Mouse (Mus musculus) MEL (cell line): ENCODE data around the gene Gm44805. TPM values are rescaled to one million over a fixed set of nuclear protein-coding genes. Genes with fewer than 3 reads are reported as not detected.
A peak's percentile ranks its signal among the peaks of the same experiment; 100 is the strongest.

Experiments
- DNase-seq: peaks from one replicate; pipeline ENCODE4 v3.0.0; 2011; ENCODE audit warnings: low read depth, low spot score
- H3K27ac ChIP-seq: 2 replicates; pipeline ENCODE4 v1.5.1; 2012; ENCODE audit warnings: low read depth, mild to moderate bottlenecking, control low read depth, low read length, moderate library complexity; ENCODE audit not compliant: control insufficient read depth
- H3K27me3 ChIP-seq, 2 experiments: fragments of 150-350 bp in 1 of 2; sonication (generic) in 1 of 2; 2 replicates each; pipeline ENCODE4 v1.6.1; 2012; ENCODE audit warnings: low read length in 2 of 2, mild to moderate bottlenecking in 2 of 2, improper control_type of control experiment in 1 of 2, moderate library complexity in 1 of 2; ENCODE audit not compliant: insufficient read depth in 2 of 2, control insufficient read depth in 1 of 2
- H3K36me3 ChIP-seq, 2 experiments: 2 replicates each; pipeline ENCODE4 v1.6.1; 2012 to 2014; ENCODE audit warnings: low read length in 2 of 2, improper control_type of control experiment in 1 of 2, inconsistent platforms in 1 of 2, mild to moderate bottlenecking in 1 of 2; ENCODE audit not compliant: insufficient read depth in 2 of 2, control insufficient read depth in 1 of 2
- H3K4me1 ChIP-seq, 2 experiments: fragments of 150-350 bp in 1 of 2; sonication (generic) in 1 of 2; 2 replicates each; pipeline ENCODE4 v1.6.1; 2012; ENCODE audit warnings: low read length in 2 of 2, improper control_type of control experiment in 1 of 2, mild to moderate bottlenecking in 1 of 2; ENCODE audit not compliant: insufficient read depth in 2 of 2, control insufficient read depth in 1 of 2
- H3K4me3 ChIP-seq, 2 experiments: fragments of 150-350 bp in 1 of 2; sonication (generic) in 1 of 2; 2 replicates each; pipeline ENCODE4 v1.5.1; 2012; ENCODE audit warnings: low read depth in 2 of 2, low read length in 2 of 2, mild to moderate bottlenecking in 2 of 2, moderate library complexity in 2 of 2, control low read depth in 1 of 2, improper control_type of control experiment in 1 of 2; ENCODE audit not compliant: control insufficient read depth in 1 of 2, insufficient read depth in 1 of 2
- H3K79me2 ChIP-seq: 2 replicates; pipeline ENCODE4 v1.6.1; 2012; ENCODE audit warnings: mild to moderate bottlenecking, low read length, moderate library complexity; ENCODE audit not compliant: control insufficient read depth, poor library complexity, insufficient read depth
- H3K9ac ChIP-seq: 2 replicates; pipeline ENCODE4 v1.6.1; 2012; ENCODE audit warnings: low read depth, mild to moderate bottlenecking, control low read depth, low read length, moderate library complexity; ENCODE audit not compliant: control insufficient read depth, poor library complexity, severe bottlenecking
- H3K9me3 ChIP-seq: fragments of 150-350 bp; sonication (generic); replicated peaks from 2 replicates; pipeline ENCODE4 v1.6.1; 2012; ENCODE audit warnings: mild to moderate bottlenecking, low read length, improper control_type of control experiment, moderate library complexity; ENCODE audit not compliant: insufficient read depth
- BHLHE40 ChIP-seq: IDR thresholded peaks from 2 replicates; pipeline ENCODE4 v1.6.1; 2012; ENCODE audit warnings: low read depth, mild to moderate bottlenecking, inconsistent platforms, low read length, improper control_type of control experiment, borderline replicate concordance
- CHD2 ChIP-seq: IDR thresholded peaks from 2 replicates; pipeline ENCODE4 v1.6.1; 2011; ENCODE audit warnings: low read length, improper control_type of control experiment
- E2F4 ChIP-seq: IDR thresholded peaks from 2 replicates; pipeline ENCODE4 v1.6.1; 2011; ENCODE audit warnings: low read depth, low read length, improper control_type of control experiment, borderline replicate concordance
- ETS1 ChIP-seq: IDR thresholded peaks from 2 replicates; pipeline ENCODE4 v1.6.1; 2012; ENCODE audit warnings: low read depth, mild to moderate bottlenecking, inconsistent platforms, low read length, improper control_type of control experiment, moderate library complexity
- GABPA ChIP-seq: IDR thresholded peaks from 2 replicates; pipeline ENCODE4 v1.6.1; 2012; ENCODE audit warnings: low read depth, mild to moderate bottlenecking, inconsistent platforms, low read length, improper control_type of control experiment, moderate library complexity
- GATA1 ChIP-seq: IDR thresholded peaks from 2 replicates; pipeline ENCODE4 v1.6.1; 2011; ENCODE audit warnings: low read depth, low read length, improper control_type of control experiment
- JUND ChIP-seq: IDR thresholded peaks from 2 replicates; pipeline ENCODE4 v1.6.1; 2011; ENCODE audit warnings: low read depth, mild to moderate bottlenecking, improper control_type of control experiment, low read length
- MAFK ChIP-seq: IDR thresholded peaks from 2 replicates; pipeline ENCODE4 v1.6.1; 2011; ENCODE audit warnings: low read depth, mild to moderate bottlenecking, low read length, improper control_type of control experiment, borderline replicate concordance
- MAX ChIP-seq: IDR thresholded peaks from 2 replicates; pipeline ENCODE4 v1.6.1; 2011; ENCODE audit warnings: low read length, improper control_type of control experiment
- MAZ ChIP-seq: IDR thresholded peaks from 2 replicates; pipeline ENCODE4 v1.6.1; 2012; ENCODE audit warnings: low read depth, mild to moderate bottlenecking, inconsistent platforms, low read length, improper control_type of control experiment
- NELFE ChIP-seq: IDR thresholded peaks from 2 replicates; pipeline ENCODE4 v1.6.1; 2011; ENCODE audit warnings: low read depth, low read length, improper control_type of control experiment
- POLR2A ChIP-seq, 2 experiments: IDR thresholded peaks; 2 replicates each; pipeline ENCODE4 v1.6.1; 2011 to 2012; ENCODE audit warnings: low read length in 2 of 2, mild to moderate bottlenecking in 2 of 2, control low read depth in 1 of 2, improper control_type of control experiment in 1 of 2, low read depth in 1 of 2, moderate library complexity in 1 of 2; ENCODE audit not compliant: control insufficient read depth in 1 of 2, insufficient read depth in 1 of 2, poor library complexity in 1 of 2
- POLR2AphosphoS2 ChIP-seq: IDR thresholded peaks from 2 replicates; pipeline ENCODE4 v1.6.1; 2011; ENCODE audit warnings: low read length, improper control_type of control experiment
- POLR2AphosphoS5 ChIP-seq: IDR thresholded peaks from 2 replicates; pipeline ENCODE4 v1.6.1; 2012; ENCODE audit warnings: low read depth, borderline replicate concordance, mild to moderate bottlenecking, inconsistent platforms, low read length, moderate library complexity, mixed read lengths
- RAD21 ChIP-seq: IDR thresholded peaks from 2 replicates; pipeline ENCODE4 v1.6.1; 2011; ENCODE audit warnings: mild to moderate bottlenecking, low read depth, low read length, improper control_type of control experiment
- RCOR1 ChIP-seq: IDR thresholded peaks from 2 replicates; pipeline ENCODE4 v1.6.1; 2012; ENCODE audit warnings: low read depth, mild to moderate bottlenecking, inconsistent platforms, low read length, improper control_type of control experiment
- SIN3A ChIP-seq: IDR thresholded peaks from 2 replicates; pipeline ENCODE4 v1.6.1; 2012; ENCODE audit warnings: low read length, improper control_type of control experiment, inconsistent platforms
- TAL1 ChIP-seq: IDR thresholded peaks from 2 replicates; pipeline ENCODE4 v1.6.1; 2012; ENCODE audit warnings: mild to moderate bottlenecking, inconsistent platforms, low read length, moderate library complexity, mixed read lengths
- TBP ChIP-seq: IDR thresholded peaks from 2 replicates; pipeline ENCODE4 v1.8.0; 2011; ENCODE audit warnings: low read depth, low read length, improper control_type of control experiment
- USF1 ChIP-seq: IDR thresholded peaks from 2 replicates; pipeline ENCODE4 v1.6.1; 2014; ENCODE audit warnings: low read depth, mild to moderate bottlenecking, inconsistent platforms, low read length, improper control_type of control experiment, moderate library complexity
- ZKSCAN1 ChIP-seq: IDR thresholded peaks from 2 replicates; pipeline ENCODE4 v1.6.1; 2012; ENCODE audit warnings: low read depth, mild to moderate bottlenecking, inconsistent platforms, low read length, improper control_type of control experiment, moderate library complexity
- ZMIZ1 ChIP-seq: IDR thresholded peaks from 2 replicates; pipeline ENCODE4 v1.6.1; 2012; ENCODE audit warnings: low read depth, mild to moderate bottlenecking, inconsistent platforms, low read length, improper control_type of control experiment, moderate library complexity
- ZNF384 ChIP-seq: IDR thresholded peaks from 2 replicates; pipeline ENCODE4 v1.6.1; 2012; ENCODE audit warnings: low read depth, mild to moderate bottlenecking, inconsistent platforms, low read length, improper control_type of control experiment
- polyA plus RNA-seq, 2 experiments: library from polyadenylated mRNA; stranded (reverse) in 1 of 2; unstranded in 1 of 2; fragments of >175 nt in 1 of 2; fragments of >200 nt in 1 of 2; gene quantifications; 2 replicates each; pipeline versions ENCODE4 v1.2.1 to v1.2.4; 2012; ENCODE audit warnings: low replicate concordance in 2 of 2, low read depth in 1 of 2; ENCODE audit not compliant: insufficient read length in 2 of 2, insufficient read depth in 1 of 2, missing spikeins in 1 of 2
- total RNA-seq: library from RNA; depleted of rRNA; stranded (reverse); fragments of 300-350 nt; gene quantifications from 2 replicates; pipeline ENCODE4 v1.2.3, GENCODE M21; 2012

The Gm44805 gene
- total and polyA plus RNA-seq, 3 experiments = not detected

DNA sequence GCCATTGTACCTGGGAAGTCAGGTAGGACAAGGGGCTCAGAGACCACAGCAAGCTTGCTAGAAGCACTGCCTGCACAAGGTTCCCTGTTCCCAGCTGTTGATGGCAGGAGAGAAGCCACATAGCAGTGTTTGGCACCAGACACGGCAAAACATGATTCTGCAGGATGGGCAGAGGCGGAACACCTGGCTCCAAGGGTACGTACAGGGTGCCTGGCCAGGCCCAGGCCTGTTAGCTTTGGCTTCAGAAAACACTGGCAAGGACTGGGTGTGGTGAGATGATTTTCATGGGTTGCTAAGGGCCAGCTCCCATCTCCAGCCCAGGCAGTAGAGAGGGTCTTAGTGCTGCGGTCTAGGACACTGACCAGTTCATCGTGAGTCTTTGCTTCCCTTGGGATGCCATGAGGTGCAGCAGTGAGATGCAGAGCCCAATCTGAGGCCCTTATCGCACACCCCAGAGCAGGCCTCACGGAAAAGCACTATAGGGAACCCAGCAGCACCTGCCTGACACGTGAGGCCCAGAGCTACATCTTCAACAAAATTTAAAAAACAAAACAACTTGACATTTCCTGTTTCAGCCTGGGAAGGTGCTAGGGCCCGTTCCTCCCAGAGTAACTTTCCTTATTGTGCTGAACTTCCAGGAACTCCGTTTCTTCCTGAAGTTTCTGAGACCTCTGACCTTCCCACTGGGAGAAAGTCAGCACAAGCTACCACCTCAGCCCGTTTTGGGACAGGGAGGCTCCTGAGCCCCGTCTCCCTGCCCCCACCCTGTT lies 19.3 kb upstream of the Gm44805 start:
- peak overlapping the region; percentile 13; the same call in 1 of the 2 replicates for H3K27ac ChIP-seq
- H3K4me3 ChIP-seq = no peak overlapping the region
- H3K9me3 ChIP-seq = no peaks in the 10 kb centered on the region
- no peak for DNase-seq
- H3K36me3 ChIP-seq = peaks cover 3 to 32% of the 10 kb centered on the region in 2 experiments; a peak in 3 of 4 replicates
- peaks cover 3 to 38% of the 10 kb centered on the region in 2 experiments for H3K4me1 ChIP-seq
- H3K9ac ChIP-seq = peak overlapping the region; percentile 8; the same call in 1 of the 2 replicates
- 0 out of 2 replicates have a peak, but pooled peaks have one; percentile 7 for TF ChIP-seq SIN3A
- no peak for TF ChIP-seq USF1
- TF ChIP-seq MAZ = 0 out of 2 replicates have a peak, but pooled peaks have one; percentile 1
- TF ChIP-seq ETS1 = no peak
- H3K79me2 ChIP-seq = no peaks in the 10 kb centered on the region
- no peaks in the 10 kb centered on the region for H3K27me3 ChIP-seq

DNA sequence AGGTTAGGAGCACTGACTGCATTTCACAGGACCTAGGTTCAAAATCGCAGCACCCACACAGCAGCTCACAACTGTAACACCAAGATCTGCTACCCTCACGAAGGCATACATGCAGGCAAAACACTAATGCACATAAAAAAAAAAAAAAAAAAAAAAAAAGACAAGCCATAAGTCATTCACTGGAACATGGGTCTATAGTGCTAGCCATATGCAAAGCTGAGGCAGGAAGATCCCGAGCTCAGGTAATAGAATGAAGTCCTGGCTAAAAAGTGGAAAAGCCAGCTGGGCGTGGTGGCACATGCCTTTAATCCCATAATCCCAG lies 18.6 kb upstream of the Gm44805 start:
- no peak for DNase-seq
- Histone ChIP-seq H3K27ac (0 out of 2 replicates have a peak overlapping the region, but pooled peaks have one; percentile 13), H3K9me3 (no peaks in the 10 kb centered on the region), H3K4me3 (no peak overlapping the region), H3K4me1 (peaks cover 3 to 39% of the 10 kb centered on the region in 2 experiments), H3K27me3 (no peaks in the 10 kb centered on the region), H3K79me2 (no peaks in the 10 kb centered on the region), H3K9ac (no peak overlapping the region), H3K36me3 (peaks cover 3 to 35% of the 10 kb centered on the region in 2 experiments; a peak in 3 of 4 replicates)
- 0 out of 2 replicates have a peak, but pooled peaks have one; percentile 1 for TF ChIP-seq TBP
- no peak for TF ChIP-seq CHD2
- TF ChIP-seq ZNF384 = peak; percentile 79
- no peak for TF ChIP-seq NELFE
- no peak for TF ChIP-seq POLR2AphosphoS5
- no peak for TF ChIP-seq JUND

DNA sequence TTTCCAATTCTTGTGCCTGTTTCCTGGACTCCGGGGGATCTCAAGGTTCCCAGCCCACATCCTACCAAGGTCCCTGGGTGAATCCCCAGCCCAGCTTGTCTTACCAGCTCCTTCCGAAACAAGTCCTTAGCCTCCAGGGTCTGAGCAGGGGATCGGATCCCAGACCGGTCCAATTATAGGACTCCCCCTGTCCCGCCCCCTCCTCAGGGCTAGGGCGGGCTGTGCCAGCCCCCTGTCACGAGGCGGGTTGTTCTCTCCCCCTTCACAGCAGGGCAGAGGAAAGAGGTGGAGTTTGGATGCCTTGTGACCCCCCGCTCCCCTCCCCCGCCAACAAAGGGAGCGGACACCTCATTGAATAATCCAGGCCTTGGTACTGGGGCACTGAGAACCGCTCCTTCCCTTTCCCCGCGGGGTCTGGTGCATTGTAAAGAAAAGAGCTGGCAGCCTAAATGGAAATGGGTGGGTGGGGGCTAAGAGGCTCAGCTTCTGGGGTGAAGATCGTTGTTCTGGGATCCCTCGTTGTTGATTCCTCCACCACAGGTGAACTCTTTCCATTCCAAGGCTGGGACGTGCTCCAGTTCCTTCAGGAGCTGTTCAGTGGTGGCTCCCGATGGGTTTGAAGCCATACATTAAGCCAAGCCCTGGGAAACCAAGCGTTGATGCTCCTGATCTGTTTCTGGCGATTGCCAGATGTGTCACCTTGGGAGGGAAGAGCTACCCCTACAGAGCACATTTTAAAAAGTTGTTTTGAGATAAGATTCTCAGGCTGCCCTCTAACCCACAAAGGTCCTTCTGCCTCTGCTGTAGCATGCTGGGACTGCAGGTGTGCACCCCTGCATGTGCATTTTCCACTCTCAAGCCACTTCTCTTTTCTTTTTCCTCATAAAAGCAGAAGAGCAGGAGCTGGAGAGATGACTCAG lies 17.9 kb upstream of the Gm44805 start, which contains the start of gene Apoe:
Gene Apoe, minus strand, starts transcription at position 282 of the 920 bp plus-strand sequence.
- peaks cover 7 to 39% of the 10 kb centered on the region in 2 experiments for H3K4me1 ChIP-seq
- H3K36me3 ChIP-seq = peaks cover 2 to 37% of the 10 kb centered on the region in 2 experiments; a peak in 3 of 4 replicates
- no peak within 1 kb of the TSS for H3K9ac ChIP-seq
- H3K79me2 ChIP-seq = no peaks in the 10 kb centered on the region
- peak; percentile 78 for DNase-seq
- H3K9me3 ChIP-seq = no peaks in the 10 kb centered on the region
- H3K27ac ChIP-seq = peak within 1 kb of the TSS; percentile 54
- no peaks in the 10 kb centered on the region for H3K27me3 ChIP-seq
- H3K4me3 ChIP-seq = no peak within 1 kb of the TSS
- TF ChIP-seq POLR2A (IDR thresholded peaks at IDR 0.05; ENCODE audit: control insufficient read depth in 1 of 2, insufficient read depth in 1 of 2, low read depth in 1 of 2, low read length in 2 of 2, poor library complexity in 1 of 2) = no peak
- TF ChIP-seq POLR2AphosphoS2 = 0 out of 2 replicates have a peak, but pooled peaks have one; percentile 27
- TF ChIP-seq E2F4 = no peak
- TF ChIP-seq RAD21 = no peak
- no peak for TF ChIP-seq GABPA
- TF ChIP-seq BHLHE40 = peak; percentile 40; the same call in 1 of the 2 replicates
- no peak for TF ChIP-seq MAX
- TF ChIP-seq ZKSCAN1 = no peak
- peak; percentile 48; the same call in 1 of the 2 replicates for TF ChIP-seq ETS1
- 0 out of 2 replicates have a peak, but pooled peaks have one; percentile 28 for TF ChIP-seq TAL1
- TF ChIP-seq RCOR1 = peak; percentile 58; the same call in 1 of the 2 replicates
- TF ChIP-seq ZMIZ1 = no peak
- TF ChIP-seq MAFK = no peak
- no peak for TF ChIP-seq CHD2
- peak; percentile 46 for TF ChIP-seq GATA1
- peak; percentile 34; the same call in 1 of the 2 replicates for TF ChIP-seq TBP
